Mouse (Mus musculus) cortical plate, adult 2 months (tissue): ENCODE measurements around the gene Zmym6.

ENCODE experiments used
- CTCF ChIP-seq: fragments of 200-500 bp; IDR thresholded peaks from 2 replicates; pipeline ENCODE4 v1.5.1; 2011; ENCODE audit warnings: mild to moderate bottlenecking, control low read depth, low read length; ENCODE audit not compliant: insufficient read depth; ENCODE audit errors: extremely low read depth
- POLR2A ChIP-seq: fragments of 200-500 bp; IDR thresholded peaks from 2 replicates; pipeline ENCODE4 v1.6.1; 2011; ENCODE audit warnings: mild to moderate bottlenecking, low read length, control low read depth; ENCODE audit not compliant: insufficient read depth; ENCODE audit errors: extremely low read depth

GRCm38 (mm10) chr4:127172119-127172518, 94.9 kb downstream of the Zmym6 start:
- TF ChIP-seq CTCF (no peak), POLR2A (0 out of 2 replicates have a peak, but pooled peaks have one; percentile 10)
